Mouse (Mus musculus): ENCODE measurements around the gene Fasn. TPM values are rescaled to one million over a fixed set of nuclear protein-coding genes. Genes with fewer than 3 reads are reported as not detected.

The Fasn gene
- polyA plus RNA-seq, 1 experiment from 2014 or later, result 125 TPM

- H3K27ac ChIP-seq (ENCODE audit: low read depth, low read length), result peak overlapping the region; percentile 98
- peak overlapping the region; percentile 91 for H3K4me3 ChIP-seq (ENCODE audit: low read depth, low read length)
- no peak for ATAC-seq (ENCODE audit: insufficient read depth, low FRiP score, low TSS enrichment)
- H3K9ac ChIP-seq (ENCODE audit: low read length), result peak overlapping the region; percentile 92
- DNase-seq (ENCODE audit: low spot score), result peak; percentile 21
- H3K4me1 ChIP-seq (ENCODE audit: control insufficient read depth, insufficient read depth, low read length), result peaks cover 28% of the 10 kb centered on the region
- H3K36me3 ChIP-seq (ENCODE audit: control insufficient read depth, insufficient read depth, low read length), result peaks cover 30% of the 10 kb centered on the region
- H3K27me3 ChIP-seq (ENCODE audit: control insufficient read depth, insufficient read depth, low read length), result no peaks in the 10 kb centered on the region
- H3K9me3 ChIP-seq (ENCODE audit: control insufficient read depth, low read length), result no peaks in the 10 kb centered on the region
- WGBS, result 2% methylated on average over 14 of the region's 14 CpGs
- peak overlapping the region; percentile 95 for H3K4me2 ChIP-seq (ENCODE audit: low read depth)
These were observed 1.4 kb downstream of the Fasn start for GRCm38 (mm10) chr11:120822831-120823550.

- H3K4me1 ChIP-seq (ENCODE audit: control insufficient read depth, insufficient read depth, low read length), result peaks cover 28% of the 10 kb centered on the region
- H3K9me3 ChIP-seq (ENCODE audit: control insufficient read depth, low read length), result no peaks in the 10 kb centered on the region
- no peak overlapping the region for H3K27ac ChIP-seq (ENCODE audit: low read depth, low read length)
- ATAC-seq (ENCODE audit: insufficient read depth, low FRiP score, low TSS enrichment) (no peak), DNase-seq (ENCODE audit: low spot score) (no peak)
- 62% methylated on average over 4 of the region's 4 CpGs for WGBS
- peak overlapping the region; percentile 92 for H3K9ac ChIP-seq (ENCODE audit: low read length)
- H3K27me3 ChIP-seq (ENCODE audit: control insufficient read depth, insufficient read depth, low read length), result no peaks in the 10 kb centered on the region
- H3K4me3 ChIP-seq (ENCODE audit: low read depth, low read length), result peak overlapping the region; percentile 91
- H3K36me3 ChIP-seq (ENCODE audit: control insufficient read depth, insufficient read depth, low read length), result peaks cover 37% of the 10 kb centered on the region
- peak overlapping the region; percentile 95 for H3K4me2 ChIP-seq (ENCODE audit: low read depth)
These were observed 2.0 kb downstream of the Fasn start for GRCm38 (mm10) chr11:120822321-120822720.

GRCm38 (mm10) chr11:120821076-120821922 is 3.0 kb downstream of the Fasn start:
- H3K4me2 ChIP-seq (ENCODE audit: low read depth), result peak overlapping the region; percentile 95
- DNase-seq (ENCODE audit: low spot score), result no peak
- peaks cover 28% of the 10 kb centered on the region for H3K4me1 ChIP-seq (ENCODE audit: control insufficient read depth, insufficient read depth, low read length)
- 85% methylated on average over 14 of the region's 14 CpGs for WGBS
- no peak overlapping the region for H3K9ac ChIP-seq (ENCODE audit: low read length)
- H3K27me3 ChIP-seq (ENCODE audit: control insufficient read depth, insufficient read depth, low read length), result no peaks in the 10 kb centered on the region
- peaks cover 47% of the 10 kb centered on the region for H3K36me3 ChIP-seq (ENCODE audit: control insufficient read depth, insufficient read depth, low read length)
- H3K9me3 ChIP-seq (ENCODE audit: control insufficient read depth, low read length), result no peaks in the 10 kb centered on the region
- H3K27ac ChIP-seq (ENCODE audit: low read depth, low read length), result no peak overlapping the region
- peak overlapping the region; percentile 91 for H3K4me3 ChIP-seq (ENCODE audit: low read depth, low read length)
- ATAC-seq (ENCODE audit: insufficient read depth, low FRiP score, low TSS enrichment), result no peak

- Histone ChIP-seq H3K9ac (ENCODE audit: low read length) (no peak overlapping the region; the same call in 1 of the 2 replicates), H3K4me1 (ENCODE audit: control insufficient read depth, insufficient read depth, low read length) (peaks cover 24% of the 10 kb centered on the region), H3K27ac (ENCODE audit: low read depth, low read length) (no peak overlapping the region), H3K9me3 (ENCODE audit: control insufficient read depth, low read length) (no peaks in the 10 kb centered on the region), H3K4me3 (ENCODE audit: low read depth, low read length) (no peak overlapping the region), H3K27me3 (ENCODE audit: control insufficient read depth, insufficient read depth, low read length) (no peaks in the 10 kb centered on the region), H3K4me2 (ENCODE audit: low read depth) (no peak overlapping the region), H3K36me3 (ENCODE audit: control insufficient read depth, insufficient read depth, low read length) (peaks cover 55% of the 10 kb centered on the region)
- DNase-seq (ENCODE audit: low spot score) (no peak), ATAC-seq (ENCODE audit: insufficient read depth, low FRiP score, low TSS enrichment) (no peak)
- 92% methylated on average over 14 of the region's 14 CpGs for WGBS
These were observed 3.8 kb downstream of the Fasn start for GRCm38 (mm10) chr11:120820546-120820945.

- Histone ChIP-seq H3K4me3 (ENCODE audit: low read depth, low read length) (no peak overlapping the region), H3K36me3 (ENCODE audit: control insufficient read depth, insufficient read depth, low read length) (peaks cover 63% of the 10 kb centered on the region), H3K9me3 (ENCODE audit: control insufficient read depth, low read length) (no peaks in the 10 kb centered on the region), H3K4me2 (ENCODE audit: low read depth) (no peak overlapping the region), H3K27ac (ENCODE audit: low read depth, low read length) (no peak overlapping the region), H3K4me1 (ENCODE audit: control insufficient read depth, insufficient read depth, low read length) (peaks cover 18% of the 10 kb centered on the region), H3K27me3 (ENCODE audit: control insufficient read depth, insufficient read depth, low read length) (no peaks in the 10 kb centered on the region), H3K9ac (ENCODE audit: low read length) (no peak overlapping the region)
- ATAC-seq (ENCODE audit: insufficient read depth, low FRiP score, low TSS enrichment), result no peak
- no peak for DNase-seq (ENCODE audit: low spot score)
- 92% methylated on average over 6 of the region's 6 CpGs for WGBS
These were observed 4.8 kb downstream of the Fasn start for GRCm38 (mm10) chr11:120819556-120819955.

GRCm38 (mm10) chr11:120818251-120818650 is 6.1 kb downstream of the Fasn start:
- 94% methylated on average over 13 of the region's 13 CpGs for WGBS
- no peak for DNase-seq (ENCODE audit: low spot score)
- ATAC-seq (ENCODE audit: insufficient read depth, low FRiP score, low TSS enrichment), result no peak
- Histone ChIP-seq H3K36me3 (ENCODE audit: control insufficient read depth, insufficient read depth, low read length) (peaks cover 76% of the 10 kb centered on the region), H3K9me3 (ENCODE audit: control insufficient read depth, low read length) (no peaks in the 10 kb centered on the region), H3K9ac (ENCODE audit: low read length) (no peak overlapping the region; the same call in 1 of the 2 replicates), H3K4me3 (ENCODE audit: low read depth, low read length) (no peak overlapping the region), H3K27me3 (ENCODE audit: control insufficient read depth, insufficient read depth, low read length) (no peaks in the 10 kb centered on the region), H3K4me2 (ENCODE audit: low read depth) (no peak overlapping the region), H3K4me1 (ENCODE audit: control insufficient read depth, insufficient read depth, low read length) (peaks cover 18% of the 10 kb centered on the region), H3K27ac (ENCODE audit: low read depth, low read length) (no peak overlapping the region)

- Histone ChIP-seq H3K4me1 (ENCODE audit: control insufficient read depth, insufficient read depth, low read length) (peaks cover 12% of the 10 kb centered on the region), H3K4me3 (ENCODE audit: low read depth, low read length) (no peak overlapping the region), H3K27ac (ENCODE audit: low read depth, low read length) (no peak overlapping the region), H3K36me3 (ENCODE audit: control insufficient read depth, insufficient read depth, low read length) (peaks cover 85% of the 10 kb centered on the region), H3K9me3 (ENCODE audit: control insufficient read depth, low read length) (no peaks in the 10 kb centered on the region), H3K4me2 (ENCODE audit: low read depth) (no peak overlapping the region), H3K27me3 (ENCODE audit: control insufficient read depth, insufficient read depth, low read length) (no peaks in the 10 kb centered on the region), H3K9ac (ENCODE audit: low read length) (no peak overlapping the region)
- no peak for DNase-seq (ENCODE audit: low spot score)
- 93% methylated on average over 6 of the region's 6 CpGs for WGBS
- no peak for ATAC-seq (ENCODE audit: insufficient read depth, low FRiP score, low TSS enrichment)
These were observed 7.0 kb downstream of the Fasn start for GRCm38 (mm10) chr11:120817358-120817757.

GRCm38 (mm10) chr11:120812068-120812467 is 12.3 kb downstream of the Fasn start:
- H3K9me3 ChIP-seq (ENCODE audit: control insufficient read depth, low read length), result no peaks in the 10 kb centered on the region
- H3K9ac ChIP-seq (ENCODE audit: low read length), result no peak overlapping the region
- ATAC-seq (ENCODE audit: insufficient read depth, low FRiP score, low TSS enrichment), result no peak
- H3K4me1 ChIP-seq (ENCODE audit: control insufficient read depth, insufficient read depth, low read length), result no peaks in the 10 kb centered on the region
- no peak overlapping the region for H3K4me2 ChIP-seq (ENCODE audit: low read depth)
- H3K27ac ChIP-seq (ENCODE audit: low read depth, low read length), result no peak overlapping the region
- 96% methylated on average over 16 of the region's 16 CpGs for WGBS
- no peaks in the 10 kb centered on the region for H3K27me3 ChIP-seq (ENCODE audit: control insufficient read depth, insufficient read depth, low read length)
- peaks cover 95% of the 10 kb centered on the region for H3K36me3 ChIP-seq (ENCODE audit: control insufficient read depth, insufficient read depth, low read length)
- DNase-seq (ENCODE audit: low spot score), result no peak
- no peak overlapping the region for H3K4me3 ChIP-seq (ENCODE audit: low read depth, low read length)

Measured in neural tube, embryonic 11.5 days (tissue).